Mouse (Mus musculus): ENCODE measurements around the gene Tub. TPM values are rescaled to one million over a fixed set of nuclear protein-coding genes. Genes with fewer than 3 reads are reported as not detected.

The Tub gene
- polyA plus RNA-seq, 1 experiment from 2014 or later, result 3.9 TPM

GRCm38 (mm10) chr7:109011596-109012180, 61.5 kb downstream of the Tub start:
- DNase-seq (ENCODE audit: low spot score) (peak; percentile 31), ATAC-seq (replicated peaks; ENCODE audit: insufficient number of reproducible peaks, low FRiP score, low TSS enrichment, low read depth) (peak; percentile 76; the same call in 1 of the 2 replicates)
- peak overlapping the region; percentile 87 for H3K4me2 ChIP-seq (ENCODE audit: low read depth, low read length)
- peak overlapping the region; percentile 69 for H3K4me3 ChIP-seq (ENCODE audit: low read depth, low read length)
- H3K27me3 ChIP-seq (ENCODE audit: control insufficient read depth, insufficient read depth, low read length), result peaks cover 32% of the 10 kb centered on the region
- H3K9ac ChIP-seq (replicated peaks; ENCODE audit: low read length), result no peak overlapping the region; the same call in 1 of the 2 replicates
- H3K27ac ChIP-seq (replicated peaks; ENCODE audit: low read depth, low read length), result no peak overlapping the region
- no peaks in the 10 kb centered on the region for H3K4me1 ChIP-seq (ENCODE audit: control insufficient read depth, insufficient read depth, low read length)
- H3K36me3 ChIP-seq (replicated peaks; ENCODE audit: control insufficient read depth, insufficient read depth, low read depth, low read length), result no peaks in the 10 kb centered on the region
- 45% methylated on average over 8 of the region's 8 CpGs for WGBS
- H3K9me3 ChIP-seq (replicated peaks; ENCODE audit: control insufficient read depth, low read length), result no peaks in the 10 kb centered on the region

- WGBS, result 87% methylated on average over 1 of the region's 1 CpGs
- Histone ChIP-seq H3K27me3 (ENCODE audit: control insufficient read depth, insufficient read depth, low read length) (peaks cover 32% of the 10 kb centered on the region), H3K4me2 (ENCODE audit: low read depth, low read length) (no peak overlapping the region)
These were observed 62.4 kb downstream of the Tub start for GRCm38 (mm10) chr7:109012575-109012974.

DNA sequence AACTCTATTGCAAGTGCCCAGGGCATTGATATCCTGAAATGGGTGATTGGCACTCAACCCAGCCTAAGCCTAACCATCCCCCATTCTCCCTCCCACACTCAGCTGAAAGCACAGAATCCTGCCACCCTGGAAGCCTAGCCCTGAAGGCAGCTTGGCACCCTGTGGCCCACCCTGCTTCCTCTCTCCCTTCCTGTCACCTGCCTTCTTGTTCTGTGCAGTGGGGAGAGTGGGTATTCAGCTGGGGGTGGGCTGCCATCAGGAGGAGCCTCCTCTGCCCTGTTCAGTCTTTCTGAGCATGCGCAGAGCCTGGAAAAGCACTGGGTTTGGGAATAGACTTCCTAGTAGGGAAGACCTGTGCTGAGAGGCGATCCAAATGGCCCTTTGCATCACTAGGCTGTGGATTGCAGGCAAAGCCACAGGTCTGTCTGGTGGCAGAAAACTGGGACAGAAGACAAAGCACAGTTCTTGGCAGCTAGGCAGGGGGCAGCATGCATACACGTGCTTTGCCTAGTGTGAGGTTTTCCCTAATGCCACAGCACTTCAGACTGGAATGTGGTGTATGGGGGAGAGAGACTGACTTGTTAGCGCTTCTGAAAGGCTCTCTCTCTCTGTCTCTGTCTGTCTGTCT, 63.0 kb downstream of the Tub start:
- H3K4me1 ChIP-seq (ENCODE audit: control insufficient read depth, insufficient read depth, low read length), result no peaks in the 10 kb centered on the region
- H3K36me3 ChIP-seq (replicated peaks; ENCODE audit: control insufficient read depth, insufficient read depth, low read depth, low read length), result no peaks in the 10 kb centered on the region
- no peak overlapping the region for H3K9ac ChIP-seq (replicated peaks; ENCODE audit: low read length)
- 46% methylated on average over 4 of the region's 4 CpGs for WGBS
- no peak for DNase-seq (ENCODE audit: low spot score)
- no peak overlapping the region for H3K4me3 ChIP-seq (ENCODE audit: low read depth, low read length)
- peaks cover 32% of the 10 kb centered on the region for H3K27me3 ChIP-seq (ENCODE audit: control insufficient read depth, insufficient read depth, low read length)
- no peak overlapping the region for H3K4me2 ChIP-seq (ENCODE audit: low read depth, low read length)
- H3K27ac ChIP-seq (replicated peaks; ENCODE audit: low read depth, low read length), result no peak overlapping the region
- ATAC-seq (replicated peaks; ENCODE audit: insufficient number of reproducible peaks, low FRiP score, low TSS enrichment, low read depth), result no peak
- no peaks in the 10 kb centered on the region for H3K9me3 ChIP-seq (replicated peaks; ENCODE audit: control insufficient read depth, low read length)

More at GRCm38 (mm10) chr7:109012575-109012974, 62.4 kb downstream of the Tub start:
- H3K36me3 ChIP-seq (replicated peaks; ENCODE audit: control insufficient read depth, insufficient read depth, low read depth, low read length), result no peaks in the 10 kb centered on the region
- H3K4me1 ChIP-seq (ENCODE audit: control insufficient read depth, insufficient read depth, low read length), result no peaks in the 10 kb centered on the region
- ATAC-seq (replicated peaks; ENCODE audit: insufficient number of reproducible peaks, low FRiP score, low TSS enrichment, low read depth) (no peak), DNase-seq (ENCODE audit: low spot score) (no peak)
- H3K9me3 ChIP-seq (replicated peaks; ENCODE audit: control insufficient read depth, low read length), result no peaks in the 10 kb centered on the region
- H3K27ac ChIP-seq (replicated peaks; ENCODE audit: low read depth, low read length), result no peak overlapping the region
- H3K9ac ChIP-seq (replicated peaks; ENCODE audit: low read length), result no peak overlapping the region
- H3K4me3 ChIP-seq (ENCODE audit: low read depth, low read length), result no peak overlapping the region

- no peak for DNase-seq (ENCODE audit: low spot score)
- Histone ChIP-seq H3K9ac (replicated peaks; ENCODE audit: low read length) (no peak overlapping the region), H3K4me1 (ENCODE audit: control insufficient read depth, insufficient read depth, low read length) (no peaks in the 10 kb centered on the region), H3K4me3 (ENCODE audit: low read depth, low read length) (no peak overlapping the region), H3K4me2 (ENCODE audit: low read depth, low read length) (no peak overlapping the region), H3K27me3 (ENCODE audit: control insufficient read depth, insufficient read depth, low read length) (peaks cover 23% of the 10 kb centered on the region), H3K36me3 (replicated peaks; ENCODE audit: control insufficient read depth, insufficient read depth, low read depth, low read length) (no peaks in the 10 kb centered on the region), H3K9me3 (replicated peaks; ENCODE audit: control insufficient read depth, low read length) (no peaks in the 10 kb centered on the region), H3K27ac (replicated peaks; ENCODE audit: low read depth, low read length) (no peak overlapping the region)
- ATAC-seq (replicated peaks; ENCODE audit: insufficient number of reproducible peaks, low FRiP score, low TSS enrichment, low read depth), result no peak
- 83% methylated on average over 7 of the region's 7 CpGs for WGBS
These were observed 64.7 kb downstream of the Tub start for GRCm38 (mm10) chr7:109014851-109015250.

DNA sequence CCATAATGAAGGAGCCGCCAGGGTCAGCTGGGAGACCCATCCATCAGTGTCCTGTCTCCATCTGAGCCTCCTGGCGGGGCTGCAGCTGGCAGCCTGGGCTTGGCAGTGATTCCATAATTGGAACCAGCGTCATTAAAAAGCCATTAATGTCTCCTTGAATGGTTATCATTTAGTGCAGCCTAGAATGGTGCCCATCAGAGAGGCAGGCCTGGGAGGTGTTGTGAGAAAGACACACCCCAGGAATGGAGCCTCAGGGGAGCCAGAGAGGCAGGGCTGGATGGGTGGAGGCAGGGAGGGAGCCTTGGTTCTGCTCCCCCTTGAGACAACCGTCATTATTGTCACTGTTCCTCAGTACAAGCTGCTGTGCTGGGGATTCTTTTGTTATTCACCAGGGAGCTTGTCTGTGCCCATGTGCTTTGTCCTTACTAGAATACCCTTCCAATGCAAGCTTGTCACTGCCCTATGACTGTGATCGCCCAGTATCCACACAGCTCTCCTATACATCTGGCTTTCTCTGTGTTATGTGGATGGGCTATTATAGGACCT, 66.3 kb downstream of the Tub start:
- Histone ChIP-seq H3K9ac (replicated peaks; ENCODE audit: low read length) (no peak overlapping the region), H3K4me3 (ENCODE audit: low read depth, low read length) (no peak overlapping the region), H3K27me3 (ENCODE audit: control insufficient read depth, insufficient read depth, low read length) (peaks cover 9% of the 10 kb centered on the region), H3K4me1 (ENCODE audit: control insufficient read depth, insufficient read depth, low read length) (no peaks in the 10 kb centered on the region), H3K27ac (replicated peaks; ENCODE audit: low read depth, low read length) (no peak overlapping the region), H3K4me2 (ENCODE audit: low read depth, low read length) (no peak overlapping the region), H3K36me3 (replicated peaks; ENCODE audit: control insufficient read depth, insufficient read depth, low read depth, low read length) (no peaks in the 10 kb centered on the region), H3K9me3 (replicated peaks; ENCODE audit: control insufficient read depth, low read length) (no peaks in the 10 kb centered on the region)
- peak; percentile 49; the same call in 1 of the 2 replicates for ATAC-seq (replicated peaks; ENCODE audit: insufficient number of reproducible peaks, low FRiP score, low TSS enrichment, low read depth)
- 53% methylated on average over 5 of the region's 5 CpGs for WGBS
- DNase-seq (ENCODE audit: low spot score), result no peak

DNA sequence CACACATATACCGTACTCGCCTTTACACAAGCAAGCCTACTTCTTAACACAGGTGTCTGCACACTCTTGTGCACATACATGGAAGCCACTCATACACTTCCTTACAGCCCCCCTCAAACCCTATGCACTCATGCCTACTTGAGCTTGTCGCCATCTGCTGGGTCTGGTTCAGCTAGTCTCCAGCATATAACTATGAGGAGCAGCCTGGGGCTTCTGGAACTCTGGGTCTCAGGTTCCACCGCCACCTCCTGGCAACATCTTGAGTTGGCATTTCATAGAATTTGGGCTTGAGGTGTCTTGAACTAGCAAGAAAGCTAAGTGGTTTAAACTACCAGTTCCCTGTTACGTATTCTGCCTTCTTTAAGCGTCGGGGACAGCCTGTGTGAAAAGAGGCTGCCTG, 69.1 kb downstream of the Tub start:
- H3K27ac ChIP-seq (replicated peaks; ENCODE audit: low read depth, low read length), result no peak overlapping the region
- H3K9me3 ChIP-seq (replicated peaks; ENCODE audit: control insufficient read depth, low read length), result no peaks in the 10 kb centered on the region
- 88% methylated on average over 7 of the region's 7 CpGs for WGBS
- DNase-seq (ENCODE audit: low spot score), result peak; percentile 2
- H3K36me3 ChIP-seq (replicated peaks; ENCODE audit: control insufficient read depth, insufficient read depth, low read depth, low read length), result no peaks in the 10 kb centered on the region
- ATAC-seq (replicated peaks; ENCODE audit: insufficient number of reproducible peaks, low FRiP score, low TSS enrichment, low read depth), result no peak
- no peaks in the 10 kb centered on the region for H3K4me1 ChIP-seq (ENCODE audit: control insufficient read depth, insufficient read depth, low read length)
- H3K4me2 ChIP-seq (ENCODE audit: low read depth, low read length), result no peak overlapping the region
- no peak overlapping the region for H3K9ac ChIP-seq (replicated peaks; ENCODE audit: low read length)
- H3K4me3 ChIP-seq (ENCODE audit: low read depth, low read length), result no peak overlapping the region
- no peaks in the 10 kb centered on the region for H3K27me3 ChIP-seq (ENCODE audit: control insufficient read depth, insufficient read depth, low read length)

DNA sequence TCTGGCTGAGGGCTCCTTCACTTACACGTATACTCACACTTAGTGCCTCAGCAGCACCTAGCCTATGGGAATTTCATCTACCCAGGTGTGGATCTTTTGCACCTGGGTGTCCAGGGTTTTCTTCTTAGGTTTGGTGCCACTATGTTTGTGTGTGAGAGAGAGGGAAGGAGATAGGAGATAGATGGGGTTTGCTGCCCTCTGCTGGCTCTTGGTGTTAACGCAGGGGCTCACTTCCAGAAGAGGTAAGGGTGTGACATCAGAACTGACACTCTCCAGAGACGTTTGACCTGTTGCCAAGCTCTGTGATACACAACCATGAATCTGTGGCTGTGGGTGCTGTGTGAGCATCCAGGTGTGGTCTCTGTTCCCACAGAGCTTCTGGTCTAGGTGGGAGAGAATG, 71.3 kb downstream of the Tub start:
- ATAC-seq (replicated peaks; ENCODE audit: insufficient number of reproducible peaks, low FRiP score, low TSS enrichment, low read depth) (no peak), DNase-seq (ENCODE audit: low spot score) (peak; percentile 75)
- Histone ChIP-seq H3K4me1 (ENCODE audit: control insufficient read depth, insufficient read depth, low read length) (no peaks in the 10 kb centered on the region), H3K4me2 (ENCODE audit: low read depth, low read length) (no peak overlapping the region), H3K36me3 (replicated peaks; ENCODE audit: control insufficient read depth, insufficient read depth, low read depth, low read length) (no peaks in the 10 kb centered on the region), H3K4me3 (ENCODE audit: low read depth, low read length) (no peak overlapping the region), H3K27me3 (ENCODE audit: control insufficient read depth, insufficient read depth, low read length) (no peaks in the 10 kb centered on the region), H3K9me3 (replicated peaks; ENCODE audit: control insufficient read depth, low read length) (no peaks in the 10 kb centered on the region), H3K27ac (replicated peaks; ENCODE audit: low read depth, low read length) (no peak overlapping the region), H3K9ac (replicated peaks; ENCODE audit: low read length) (no peak overlapping the region)
- 18% methylated on average over 3 of the region's 3 CpGs for WGBS

- Histone ChIP-seq H3K36me3 (replicated peaks; ENCODE audit: control insufficient read depth, insufficient read depth, low read depth, low read length) (no peaks in the 10 kb centered on the region), H3K9ac (replicated peaks; ENCODE audit: low read length) (no peak overlapping the region), H3K9me3 (replicated peaks; ENCODE audit: control insufficient read depth, low read length) (no peaks in the 10 kb centered on the region), H3K4me1 (ENCODE audit: control insufficient read depth, insufficient read depth, low read length) (no peaks in the 10 kb centered on the region), H3K27me3 (ENCODE audit: control insufficient read depth, insufficient read depth, low read length) (no peaks in the 10 kb centered on the region), H3K4me2 (ENCODE audit: low read depth, low read length) (no peak overlapping the region), H3K27ac (replicated peaks; ENCODE audit: low read depth, low read length) (no peak overlapping the region), H3K4me3 (ENCODE audit: low read depth, low read length) (no peak overlapping the region)
- 90% methylated on average over 7 of the region's 7 CpGs for WGBS
- no peak for DNase-seq (ENCODE audit: low spot score)
- no peak for ATAC-seq (replicated peaks; ENCODE audit: insufficient number of reproducible peaks, low FRiP score, low TSS enrichment, low read depth)
These were observed 75.6 kb downstream of the Tub start for GRCm38 (mm10) chr7:109025743-109026142.
